Mouse (Mus musculus) G1E-ER4 (cell line): ENCODE results near the gene Ankrd54. TPM values are rescaled to one million over a fixed set of nuclear protein-coding genes. Genes with fewer than 3 reads are reported as not detected.

Experiments used
- GATA1 ChIP-seq: IDR thresholded peaks from one replicate; pipeline ENCODE4 v1.8.0; 2012; ENCODE audit warnings: low read length, inconsistent platforms
- polyA plus RNA-seq: library from polyadenylated mRNA; stranded (reverse); fragments of >175 nt; gene quantifications from 2 replicates; pipeline ENCODE4 v1.2.3, GENCODE M21; 2012

Gene Ankrd54
- polyA plus RNA-seq, 1 experiment, result 37.5 TPM

DNA sequence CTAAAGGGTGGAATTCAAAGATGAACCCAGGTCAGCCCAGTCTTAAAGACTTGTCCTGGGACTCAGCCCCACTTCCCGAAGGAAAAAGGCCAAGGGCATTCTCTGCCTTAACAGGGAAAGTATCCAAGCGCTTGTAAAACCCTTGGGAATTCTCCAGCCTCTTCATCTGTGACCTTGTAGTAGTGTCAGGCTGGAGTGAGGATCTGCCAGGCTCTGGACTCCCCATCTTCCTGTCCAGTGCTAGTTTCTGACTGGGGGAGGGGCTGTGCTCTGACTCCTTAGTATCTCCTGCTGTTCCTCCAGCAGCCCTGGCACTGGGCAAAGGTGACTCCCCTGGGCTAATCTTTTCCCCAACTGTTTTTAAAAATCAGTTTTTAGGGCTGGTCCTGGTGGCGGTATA is 33.9 kb upstream of the Ankrd54 start:
- TF ChIP-seq GATA1, result no peak

DNA sequence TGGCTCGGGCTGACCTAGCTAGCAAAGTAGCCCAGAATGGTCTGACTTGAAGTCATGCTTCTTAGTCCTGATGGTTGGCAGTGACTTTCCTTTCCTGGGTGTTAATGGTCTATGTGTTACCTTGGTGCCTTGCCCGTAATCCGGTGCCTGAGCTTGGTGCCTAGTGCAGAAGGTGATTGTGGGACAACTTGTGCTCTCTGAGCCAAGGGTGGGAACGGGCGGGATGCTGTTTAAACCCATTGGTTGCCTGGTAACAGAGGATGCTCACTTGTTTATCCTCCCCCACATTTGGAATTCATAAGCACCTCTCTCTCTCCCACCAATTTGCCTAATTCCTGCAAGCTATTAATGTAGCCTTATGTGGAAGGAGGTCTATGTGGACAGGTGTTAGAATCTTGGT is 32.8 kb upstream of the Ankrd54 start:
- TF ChIP-seq GATA1, result no peak

DNA sequence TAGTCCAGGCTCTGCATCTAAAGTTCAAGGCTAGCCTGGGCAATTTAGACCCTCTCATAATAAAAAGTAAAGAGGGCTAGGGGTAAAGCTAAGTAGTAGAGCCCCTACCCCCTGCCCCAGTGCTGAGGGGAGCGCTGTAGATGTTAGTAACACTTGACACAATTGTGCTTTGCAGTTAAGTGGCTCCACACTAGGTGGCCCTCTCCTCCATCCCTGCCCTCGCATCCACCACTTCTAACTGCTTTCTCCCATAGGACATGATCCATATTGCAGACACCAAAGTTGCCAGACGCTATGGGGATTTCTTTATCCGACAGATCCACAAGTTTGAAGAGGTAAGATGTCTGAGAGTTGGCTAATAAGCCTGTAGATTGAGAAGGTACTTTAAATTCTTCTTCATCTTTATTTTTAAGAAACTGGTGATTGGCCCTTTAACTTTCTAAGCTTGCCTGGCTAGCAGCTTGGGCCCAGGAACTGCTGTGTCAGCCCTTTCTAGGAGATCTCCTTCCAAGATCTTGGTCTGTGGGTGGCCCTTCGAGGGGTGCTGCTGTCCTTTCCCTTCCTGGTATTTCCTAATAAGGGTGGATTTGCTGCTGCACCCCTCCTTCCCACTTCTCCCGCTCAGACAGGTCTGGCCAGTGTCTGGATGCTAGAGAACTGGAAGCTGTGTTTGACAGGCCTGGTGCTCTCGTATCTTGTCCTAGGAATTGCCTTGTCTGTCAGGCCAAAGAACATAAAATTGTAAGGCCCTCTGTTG is 30.6 kb upstream of the Ankrd54 start:
- no peak for TF ChIP-seq GATA1

DNA sequence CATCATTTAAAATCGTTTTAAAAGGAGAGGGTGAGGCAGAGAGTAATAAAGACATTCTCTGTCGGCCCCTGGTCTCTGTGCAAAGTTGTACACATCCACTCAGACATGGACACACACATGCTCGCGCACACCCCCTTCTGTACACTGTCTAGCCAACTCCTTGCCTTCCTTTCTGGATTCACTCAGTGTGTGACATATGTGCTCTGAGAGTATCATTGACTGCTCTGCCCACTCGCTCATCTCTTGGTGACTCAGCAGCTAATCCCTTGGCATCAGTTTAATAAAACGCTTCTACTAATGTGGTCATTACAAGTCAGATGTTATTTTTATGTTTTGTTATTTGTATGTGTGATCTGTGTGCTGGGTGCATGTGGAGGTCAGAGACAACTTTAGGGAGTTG is 29.6 kb upstream of the Ankrd54 start:
- TF ChIP-seq GATA1, result no peak

DNA sequence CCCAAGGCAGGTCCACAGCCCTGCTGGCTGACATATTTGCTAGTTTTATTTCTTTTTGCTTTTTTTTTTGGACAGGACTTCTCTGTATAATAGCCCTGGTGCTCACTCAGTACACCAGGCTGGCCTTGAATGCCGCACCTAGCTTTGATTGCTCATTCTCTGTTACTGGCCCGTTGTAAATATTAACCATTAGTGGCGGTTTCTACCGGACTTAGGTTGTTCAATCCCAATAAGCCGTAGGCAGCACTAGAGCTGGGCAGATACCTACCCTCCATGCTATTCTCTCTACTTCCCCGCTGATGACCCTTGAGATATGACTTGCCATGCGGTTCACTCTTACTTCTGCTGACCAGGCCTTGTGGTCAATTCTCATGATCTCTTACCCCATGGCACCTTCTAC is 16.9 kb upstream of the Ankrd54 start:
- no peak for TF ChIP-seq GATA1

DNA sequence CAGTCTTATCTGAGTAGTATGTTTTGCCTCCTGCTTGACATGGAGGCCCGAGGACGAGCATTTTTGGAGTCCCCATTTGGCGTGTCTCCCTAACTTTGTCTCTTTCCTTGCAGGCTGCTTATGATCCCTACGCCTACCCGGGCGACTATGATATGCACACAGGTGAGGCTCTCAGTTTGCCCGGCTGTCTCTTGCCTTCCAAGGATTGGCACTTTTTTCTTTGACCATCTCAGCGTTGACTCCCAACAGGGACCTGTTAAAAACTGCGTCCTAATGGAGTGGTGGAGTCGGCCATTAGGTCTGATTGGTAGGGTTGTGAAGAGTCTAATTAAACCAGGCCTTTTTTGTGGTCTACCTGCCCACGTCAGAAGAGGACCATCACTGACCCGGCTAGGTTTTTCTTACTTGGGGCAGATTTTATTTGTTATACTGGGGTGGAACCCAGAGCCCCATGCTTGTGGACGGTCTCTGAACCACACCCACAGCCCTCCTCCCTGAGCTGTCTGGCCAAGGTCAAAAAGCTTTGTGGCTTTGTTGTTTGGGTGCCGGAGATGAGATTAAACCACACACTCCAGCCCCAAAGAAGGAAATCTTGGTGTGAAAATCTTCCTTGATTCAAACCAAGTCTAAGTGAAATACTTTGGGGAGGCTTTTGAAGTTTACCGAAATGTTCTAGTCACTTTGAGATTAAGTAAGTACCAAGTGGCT is 13.1 kb upstream of the Ankrd54 start:
- TF ChIP-seq GATA1, result no peak

DNA sequence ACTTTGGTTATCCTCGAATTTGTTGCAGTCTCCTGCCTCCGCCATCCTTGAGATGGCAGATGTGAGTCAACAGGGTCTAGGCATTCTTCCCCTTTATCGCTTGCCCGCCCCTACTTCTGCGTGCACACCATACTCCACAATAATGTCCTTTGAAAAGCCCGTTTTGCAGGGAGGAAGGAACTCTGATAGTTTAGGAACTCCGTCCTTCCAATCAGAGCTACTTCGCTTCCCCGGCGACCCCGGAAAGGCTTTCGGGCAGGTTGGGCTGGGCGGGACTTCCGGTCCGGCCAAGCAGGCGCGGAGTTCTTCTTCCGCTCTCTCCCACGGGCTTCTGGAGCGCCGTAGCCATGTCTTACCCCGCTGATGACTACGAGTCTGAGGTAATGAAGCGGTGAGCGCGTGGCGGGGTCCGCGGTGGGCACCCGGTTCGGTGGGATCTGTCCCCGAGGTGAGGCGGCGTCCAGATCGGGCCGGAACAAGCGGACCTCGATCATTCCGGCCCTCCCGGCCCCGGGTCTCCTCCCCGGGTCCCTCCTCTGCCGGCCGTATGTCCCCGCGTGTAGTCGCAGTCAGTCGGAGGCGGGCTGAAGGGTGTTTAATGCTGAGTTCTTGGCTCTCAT is 12.3 kb upstream of the Ankrd54 start, which contains the start of gene Eif3l:
TSS of gene Eif3l (plus strand) at position 267 of the 620 bp plus-strand sequence.
- no peak for TF ChIP-seq GATA1

DNA sequence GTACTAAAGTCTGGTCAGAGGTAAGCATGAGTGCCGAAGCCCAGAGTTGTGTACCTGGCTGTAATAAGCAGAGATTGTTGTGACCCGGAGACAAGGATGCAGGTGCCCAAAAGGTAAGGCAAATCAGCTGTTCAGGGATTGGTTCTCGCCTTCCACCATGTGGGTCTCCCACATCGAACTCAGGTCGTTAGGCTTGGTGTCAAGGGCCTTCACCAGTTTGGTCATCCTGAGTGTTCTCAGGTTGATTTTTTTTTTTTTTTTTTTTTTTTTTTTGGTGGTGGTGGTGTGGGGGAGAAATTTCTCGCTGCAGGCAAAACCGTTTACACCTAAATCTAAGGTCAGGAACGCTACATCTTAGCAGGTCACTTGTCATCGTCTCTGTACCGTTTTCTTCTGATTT is 11.8 kb upstream of the Ankrd54 start:
- no peak for TF ChIP-seq GATA1

DNA sequence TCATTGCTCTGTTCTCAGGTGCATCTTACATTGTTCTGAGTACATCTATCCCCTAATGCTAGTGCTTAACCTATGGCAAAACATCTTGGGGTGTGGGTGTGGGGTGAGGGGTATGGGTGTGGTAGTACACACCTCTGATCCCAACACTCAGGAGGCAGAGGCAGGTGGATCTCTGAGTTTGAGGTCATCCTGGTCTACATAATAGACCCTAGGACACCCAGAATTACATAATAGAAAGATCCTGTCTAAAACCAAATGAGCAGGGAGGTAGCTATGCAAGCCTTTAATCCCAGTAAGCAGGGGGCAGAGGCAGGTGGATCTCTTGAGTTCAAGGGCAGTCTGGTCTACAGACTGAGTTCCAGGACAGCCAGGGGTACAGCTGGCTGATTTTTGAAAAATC is 11.1 kb upstream of the Ankrd54 start:
- no peak for TF ChIP-seq GATA1

DNA sequence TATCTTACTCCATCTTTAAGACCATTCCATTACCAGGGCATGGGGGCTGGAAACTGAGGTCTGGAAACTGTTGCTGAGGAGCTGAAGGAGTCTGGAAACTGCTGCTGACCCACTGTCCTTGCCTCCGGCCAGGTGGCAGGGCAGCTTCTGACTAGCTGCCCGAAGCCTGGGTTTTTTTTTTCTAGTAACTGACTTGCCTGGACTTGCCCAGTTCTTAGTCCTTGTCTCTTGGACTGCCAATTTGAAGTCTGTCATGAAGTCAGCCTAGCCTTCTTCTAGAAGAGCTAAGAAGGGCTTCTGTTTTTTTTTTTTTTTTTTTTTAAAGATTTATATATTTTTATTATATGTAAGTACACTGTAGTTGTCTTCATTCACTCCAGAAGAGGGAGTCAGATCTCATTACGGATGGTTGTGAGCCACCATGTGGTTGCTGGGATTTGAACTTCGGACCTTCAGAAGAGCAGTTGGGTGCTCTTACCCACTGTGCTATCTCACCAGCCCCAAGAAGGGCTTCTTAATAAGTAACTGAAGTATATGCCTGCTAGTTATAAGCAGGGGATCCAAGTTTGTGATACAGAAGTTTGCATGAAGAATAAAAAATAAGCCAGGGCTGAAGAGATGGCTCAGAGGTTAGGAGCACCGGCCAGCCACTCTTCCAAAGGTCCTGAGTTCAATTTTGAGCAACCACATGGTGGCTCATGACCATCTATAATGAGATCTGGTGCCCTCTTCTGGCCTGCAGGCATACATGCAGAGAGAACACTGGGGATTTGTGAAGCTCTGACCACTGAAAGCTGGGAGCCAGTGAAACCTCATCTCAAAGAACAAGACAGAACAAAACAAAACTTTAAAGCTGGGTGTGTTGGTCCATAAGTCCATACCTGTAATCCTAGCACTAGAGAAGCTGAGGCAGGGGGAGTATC is 8.7 kb upstream of the Ankrd54 start:
- no peak for TF ChIP-seq GATA1

DNA sequence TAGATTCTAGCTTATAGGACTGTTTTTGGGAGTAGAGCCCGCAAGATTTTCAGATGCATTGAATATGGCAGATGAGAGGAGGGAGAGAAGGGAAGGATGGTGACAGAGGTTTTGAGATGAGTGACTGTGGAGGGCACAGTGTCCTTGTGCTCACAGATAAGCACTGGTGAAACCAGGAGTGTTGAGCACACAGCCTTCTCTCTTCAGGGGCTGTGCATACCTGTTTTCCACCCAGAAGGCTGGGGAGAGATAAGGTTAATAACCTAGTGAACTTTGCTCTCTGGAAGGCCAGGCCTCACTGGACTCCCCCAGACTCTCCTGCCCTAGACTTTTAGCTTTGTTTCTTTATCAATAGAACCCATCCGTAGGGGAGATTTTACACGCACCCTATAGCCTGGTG is 5.7 kb upstream of the Ankrd54 start:
- TF ChIP-seq GATA1, result no peak

DNA sequence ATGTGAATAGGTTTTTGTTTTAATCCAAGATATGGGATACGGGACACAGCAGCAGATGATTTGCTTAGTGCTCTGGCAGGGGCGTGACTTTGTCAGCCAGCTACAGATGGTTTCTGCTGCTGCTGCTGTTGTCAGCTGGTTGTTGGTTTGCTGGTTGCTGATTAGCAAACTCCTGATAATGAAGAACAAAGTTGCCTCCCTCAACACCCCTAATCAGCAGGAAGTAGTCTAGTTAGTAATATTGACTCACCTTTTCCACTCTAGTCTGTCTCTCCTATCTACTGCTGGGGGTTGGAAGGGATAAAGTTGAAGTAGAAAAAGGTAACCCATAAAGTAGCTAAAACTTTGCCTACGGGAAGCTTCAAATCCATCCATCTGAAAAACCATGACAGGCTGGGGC is 4.9 kb upstream of the Ankrd54 start:
- peak; percentile 77 for TF ChIP-seq GATA1

DNA sequence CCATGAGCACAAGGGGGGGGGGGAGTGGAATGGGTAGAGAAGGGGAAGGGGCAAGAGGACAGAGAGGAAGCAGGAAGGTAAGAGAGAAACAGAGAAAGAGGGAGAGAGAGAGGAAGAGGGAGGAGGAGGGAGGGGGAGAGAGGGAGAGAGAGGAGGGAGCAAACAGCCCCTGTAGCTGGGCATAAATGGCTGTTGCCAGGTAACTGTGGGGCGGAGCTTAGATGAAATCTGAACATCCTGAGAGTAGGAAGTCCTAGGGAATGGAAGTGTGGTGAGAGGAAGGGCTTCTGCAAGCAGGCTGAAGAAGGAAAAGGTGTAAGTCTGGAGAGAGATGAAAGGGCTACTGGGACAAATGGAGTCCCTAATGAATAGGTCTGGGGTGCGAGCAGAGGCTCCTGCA is 3.6 kb upstream of the Ankrd54 start:
- no peak for TF ChIP-seq GATA1

DNA sequence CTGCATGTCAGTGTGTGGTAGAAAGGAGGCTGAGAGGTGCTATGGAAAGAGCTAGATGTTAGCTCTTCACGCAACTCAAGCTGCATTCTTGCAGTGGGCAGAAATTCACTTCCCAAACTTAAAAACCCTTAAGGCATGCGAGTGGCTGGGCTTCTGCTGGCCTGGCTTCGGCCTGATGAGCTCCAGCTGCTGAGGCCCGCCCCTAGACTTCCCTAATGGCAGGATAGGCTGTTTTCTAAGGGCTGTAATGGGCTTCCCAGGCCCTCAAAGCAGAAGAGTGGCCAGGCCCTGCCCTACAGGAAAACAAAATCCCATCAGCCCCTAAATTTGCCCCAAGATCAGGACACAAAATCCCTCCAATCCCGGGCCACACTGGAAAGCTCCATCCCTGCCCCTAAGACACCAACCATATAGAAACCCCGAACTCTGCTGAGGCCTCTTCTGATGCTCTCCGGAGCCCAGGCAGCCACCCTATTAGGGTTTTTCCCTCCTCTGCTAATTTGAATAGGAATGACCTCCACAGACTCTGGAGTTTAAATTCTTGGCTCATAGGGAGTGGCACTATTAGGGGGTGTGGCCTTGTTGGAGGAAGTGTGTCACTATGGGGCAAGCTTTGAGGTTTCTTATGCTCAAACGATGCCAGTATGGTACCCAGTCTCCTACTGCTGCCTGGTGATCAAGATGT is 2.5 kb upstream of the Ankrd54 start:
- no peak for TF ChIP-seq GATA1

DNA sequence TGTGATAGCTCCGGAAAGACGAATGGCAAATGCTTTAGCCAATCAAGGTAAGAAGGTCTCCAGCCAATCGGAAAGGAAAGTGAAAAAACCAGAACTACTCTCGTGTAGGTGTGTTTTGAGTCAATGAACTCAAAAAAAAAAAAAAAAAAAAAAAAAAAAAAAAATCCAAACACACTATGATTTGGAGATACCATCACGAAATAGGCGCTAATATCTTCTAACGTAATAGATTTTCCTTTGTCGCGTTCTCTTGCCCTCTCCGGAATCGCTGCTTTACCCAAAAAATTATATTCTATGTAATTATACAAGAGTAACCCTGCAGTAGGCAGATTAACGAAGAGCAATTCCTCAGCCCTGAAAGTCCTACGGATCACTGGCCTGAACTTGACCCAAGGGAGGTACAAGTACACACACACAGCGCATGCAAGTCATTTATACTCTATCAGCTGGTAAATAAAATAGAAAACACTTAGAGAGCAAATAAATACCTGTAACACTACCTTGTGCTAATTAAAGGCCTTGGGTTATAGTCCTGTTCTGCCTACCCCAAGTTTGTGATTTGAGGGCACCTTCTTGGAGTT is 557 bp upstream of the Ankrd54 start:
- no peak for TF ChIP-seq GATA1
